Mouse (Mus musculus) MEL (cell line): ENCODE results near the gene Adam1b. TPM values are rescaled to one million over a fixed set of nuclear protein-coding genes. Genes with fewer than 3 reads are reported as not detected.

Experiments
- DNase-seq: peaks from one replicate; pipeline ENCODE4 v3.0.0; 2011; ENCODE audit warnings: low read depth, low spot score
- H3K27ac ChIP-seq: 2 replicates; pipeline ENCODE4 v1.5.1; 2012; ENCODE audit warnings: low read depth, mild to moderate bottlenecking, control low read depth, low read length, moderate library complexity; ENCODE audit not compliant: control insufficient read depth
- H3K27me3 ChIP-seq, 2 experiments: fragments of 150-350 bp in 1 of 2; sonication (generic) in 1 of 2; 2 replicates each; pipeline ENCODE4 v1.6.1; 2012; ENCODE audit warnings: low read length in 2 of 2, mild to moderate bottlenecking in 2 of 2, improper control_type of control experiment in 1 of 2, moderate library complexity in 1 of 2; ENCODE audit not compliant: insufficient read depth in 2 of 2, control insufficient read depth in 1 of 2
- H3K36me3 ChIP-seq, 2 experiments: 2 replicates each; pipeline ENCODE4 v1.6.1; 2012 to 2014; ENCODE audit warnings: low read length in 2 of 2, improper control_type of control experiment in 1 of 2, inconsistent platforms in 1 of 2, mild to moderate bottlenecking in 1 of 2; ENCODE audit not compliant: insufficient read depth in 2 of 2, control insufficient read depth in 1 of 2
- H3K4me1 ChIP-seq, 2 experiments: fragments of 150-350 bp in 1 of 2; sonication (generic) in 1 of 2; 2 replicates each; pipeline ENCODE4 v1.6.1; 2012; ENCODE audit warnings: low read length in 2 of 2, improper control_type of control experiment in 1 of 2, mild to moderate bottlenecking in 1 of 2; ENCODE audit not compliant: insufficient read depth in 2 of 2, control insufficient read depth in 1 of 2
- H3K4me3 ChIP-seq, 2 experiments: fragments of 150-350 bp in 1 of 2; sonication (generic) in 1 of 2; 2 replicates each; pipeline ENCODE4 v1.5.1; 2012; ENCODE audit warnings: low read depth in 2 of 2, low read length in 2 of 2, mild to moderate bottlenecking in 2 of 2, moderate library complexity in 2 of 2, control low read depth in 1 of 2, improper control_type of control experiment in 1 of 2; ENCODE audit not compliant: control insufficient read depth in 1 of 2, insufficient read depth in 1 of 2
- H3K79me2 ChIP-seq: 2 replicates; pipeline ENCODE4 v1.6.1; 2012; ENCODE audit warnings: mild to moderate bottlenecking, low read length, moderate library complexity; ENCODE audit not compliant: control insufficient read depth, poor library complexity, insufficient read depth
- H3K9ac ChIP-seq: 2 replicates; pipeline ENCODE4 v1.6.1; 2012; ENCODE audit warnings: low read depth, mild to moderate bottlenecking, control low read depth, low read length, moderate library complexity; ENCODE audit not compliant: control insufficient read depth, poor library complexity, severe bottlenecking
- H3K9me3 ChIP-seq: fragments of 150-350 bp; sonication (generic); replicated peaks from 2 replicates; pipeline ENCODE4 v1.6.1; 2012; ENCODE audit warnings: mild to moderate bottlenecking, low read length, improper control_type of control experiment, moderate library complexity; ENCODE audit not compliant: insufficient read depth
- CTCF ChIP-seq, 3 experiments: IDR thresholded peaks in 2 of 3; conservative IDR thresholded peaks in 1 of 3; 2 replicates each; pipeline ENCODE4 v1.5.1; 2011 to 2012; ENCODE audit warnings: low read length in 3 of 3, low read depth in 2 of 3, mild to moderate bottlenecking in 2 of 3, improper control_type of control experiment in 1 of 3, inconsistent platforms in 1 of 3, mixed read lengths in 1 of 3, moderate library complexity in 1 of 3; ENCODE audit not compliant: control insufficient read depth in 1 of 3, insufficient read depth in 1 of 3, poor library complexity in 1 of 3, severe bottlenecking in 1 of 3
- E2F4 ChIP-seq: IDR thresholded peaks from 2 replicates; pipeline ENCODE4 v1.6.1; 2011; ENCODE audit warnings: low read depth, low read length, improper control_type of control experiment, borderline replicate concordance
- ELF1 ChIP-seq: IDR thresholded peaks from 2 replicates; pipeline ENCODE4 v1.6.1; 2014; ENCODE audit warnings: low read depth, mild to moderate bottlenecking, inconsistent platforms, low read length, improper control_type of control experiment, moderate library complexity
- ETS1 ChIP-seq: IDR thresholded peaks from 2 replicates; pipeline ENCODE4 v1.6.1; 2012; ENCODE audit warnings: low read depth, mild to moderate bottlenecking, inconsistent platforms, low read length, improper control_type of control experiment, moderate library complexity
- HCFC1 ChIP-seq: IDR thresholded peaks from 2 replicates; pipeline ENCODE4 v1.6.1; 2012; ENCODE audit warnings: low read depth, mild to moderate bottlenecking, inconsistent platforms, low read length, improper control_type of control experiment, moderate library complexity
- JUND ChIP-seq: IDR thresholded peaks from 2 replicates; pipeline ENCODE4 v1.6.1; 2011; ENCODE audit warnings: low read depth, mild to moderate bottlenecking, improper control_type of control experiment, low read length
- KAT2A ChIP-seq: conservative IDR thresholded peaks from 2 replicates; pipeline ENCODE4 v1.6.1; 2012; ENCODE audit warnings: low read depth, low read length, improper control_type of control experiment, inconsistent platforms
- MAX ChIP-seq: IDR thresholded peaks from 2 replicates; pipeline ENCODE4 v1.6.1; 2011; ENCODE audit warnings: low read length, improper control_type of control experiment
- MYB ChIP-seq: IDR thresholded peaks from 2 replicates; pipeline ENCODE4 v1.6.1; 2011; ENCODE audit warnings: mild to moderate bottlenecking, low read depth, low read length, improper control_type of control experiment
- POLR2A ChIP-seq, 2 experiments: IDR thresholded peaks; 2 replicates each; pipeline ENCODE4 v1.6.1; 2011 to 2012; ENCODE audit warnings: low read length in 2 of 2, mild to moderate bottlenecking in 2 of 2, control low read depth in 1 of 2, improper control_type of control experiment in 1 of 2, low read depth in 1 of 2, moderate library complexity in 1 of 2; ENCODE audit not compliant: control insufficient read depth in 1 of 2, insufficient read depth in 1 of 2, poor library complexity in 1 of 2
- POLR2AphosphoS5 ChIP-seq: IDR thresholded peaks from 2 replicates; pipeline ENCODE4 v1.6.1; 2012; ENCODE audit warnings: low read depth, borderline replicate concordance, mild to moderate bottlenecking, inconsistent platforms, low read length, moderate library complexity, mixed read lengths
- RAD21 ChIP-seq: IDR thresholded peaks from 2 replicates; pipeline ENCODE4 v1.6.1; 2011; ENCODE audit warnings: mild to moderate bottlenecking, low read depth, low read length, improper control_type of control experiment
- RCOR1 ChIP-seq: IDR thresholded peaks from 2 replicates; pipeline ENCODE4 v1.6.1; 2012; ENCODE audit warnings: low read depth, mild to moderate bottlenecking, inconsistent platforms, low read length, improper control_type of control experiment
- SMC3 ChIP-seq: IDR thresholded peaks from 2 replicates; pipeline ENCODE4 v1.6.1; 2011; ENCODE audit warnings: low read depth, low read length, improper control_type of control experiment
- TBP ChIP-seq: IDR thresholded peaks from 2 replicates; pipeline ENCODE4 v1.8.0; 2011; ENCODE audit warnings: low read depth, low read length, improper control_type of control experiment
- ZMIZ1 ChIP-seq: IDR thresholded peaks from 2 replicates; pipeline ENCODE4 v1.6.1; 2012; ENCODE audit warnings: low read depth, mild to moderate bottlenecking, inconsistent platforms, low read length, improper control_type of control experiment, moderate library complexity
- ZNF384 ChIP-seq: IDR thresholded peaks from 2 replicates; pipeline ENCODE4 v1.6.1; 2012; ENCODE audit warnings: low read depth, mild to moderate bottlenecking, inconsistent platforms, low read length, improper control_type of control experiment
- polyA plus RNA-seq, 2 experiments: library from polyadenylated mRNA; stranded (reverse) in 1 of 2; unstranded in 1 of 2; fragments of >175 nt in 1 of 2; fragments of >200 nt in 1 of 2; gene quantifications; 2 replicates each; pipeline versions ENCODE4 v1.2.1 to v1.2.4; 2012; ENCODE audit warnings: low replicate concordance in 2 of 2, low read depth in 1 of 2; ENCODE audit not compliant: insufficient read length in 2 of 2, insufficient read depth in 1 of 2, missing spikeins in 1 of 2
- total RNA-seq: library from RNA; depleted of rRNA; stranded (reverse); fragments of 300-350 nt; gene quantifications from 2 replicates; pipeline ENCODE4 v1.2.3, GENCODE M21; 2012

Gene Adam1b
- total and polyA plus RNA-seq, 3 experiments: 0.06 TPM; not detected in 2

DNA sequence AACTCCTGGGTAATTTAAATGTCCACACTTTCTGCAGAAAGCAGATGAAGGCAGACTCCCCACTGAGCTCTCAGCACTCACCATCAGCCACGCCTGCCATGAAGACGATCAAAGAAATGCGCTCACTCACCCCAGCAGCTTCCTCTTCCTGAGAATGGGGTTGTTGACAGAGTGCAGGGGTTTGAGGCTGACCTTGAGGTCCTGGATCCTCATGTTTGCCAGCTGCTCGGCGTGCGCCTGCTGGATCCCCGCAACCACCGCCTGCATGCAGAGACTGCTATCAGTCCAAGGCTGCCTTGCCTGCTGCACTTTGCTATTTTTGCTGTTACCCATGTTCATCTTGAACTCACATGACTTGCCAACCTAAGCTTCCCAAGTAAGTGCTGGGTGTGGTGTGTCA lies 23.7 kb upstream of the Adam1b start:
- TF ChIP-seq E2F4 (no peak), JUND (no peak), MAX (no peak), POLR2AphosphoS5 (no peak), SMC3 (no peak), KAT2A (no peak), ETS1 (no peak), TBP (no peak), ZMIZ1 (no peak), HCFC1 (no peak), MYB (no peak), ZNF384 (no peak), RCOR1 (no peak), ELF1 (no peak), CTCF (IDR thresholded peaks at IDR 0.05 in 2 of 3, conservative IDR thresholded peaks at IDR 0.05 in 1 of 3; ENCODE audit: control insufficient read depth in 1 of 3, insufficient read depth in 1 of 3, low read depth in 2 of 3, low read length in 3 of 3, poor library complexity in 1 of 3, severe bottlenecking in 1 of 3) (no peak)
- TF ChIP-seq, all 39 proteins: peak for 0
- Histone ChIP-seq H3K4me3 (no peak overlapping the region), H3K9me3 (no peaks in the 10 kb centered on the region), H3K27me3 (no peaks in the 10 kb centered on the region), H3K27ac (no peak overlapping the region), H3K9ac (no peak overlapping the region), H3K4me1 (no peaks in the 10 kb centered on the region), H3K79me2 (no peaks in the 10 kb centered on the region), H3K36me3 (peaks cover 0 to 14% of the 10 kb centered on the region in 2 experiments; a peak in 2 of 4 replicates)
- no peak for DNase-seq

DNA sequence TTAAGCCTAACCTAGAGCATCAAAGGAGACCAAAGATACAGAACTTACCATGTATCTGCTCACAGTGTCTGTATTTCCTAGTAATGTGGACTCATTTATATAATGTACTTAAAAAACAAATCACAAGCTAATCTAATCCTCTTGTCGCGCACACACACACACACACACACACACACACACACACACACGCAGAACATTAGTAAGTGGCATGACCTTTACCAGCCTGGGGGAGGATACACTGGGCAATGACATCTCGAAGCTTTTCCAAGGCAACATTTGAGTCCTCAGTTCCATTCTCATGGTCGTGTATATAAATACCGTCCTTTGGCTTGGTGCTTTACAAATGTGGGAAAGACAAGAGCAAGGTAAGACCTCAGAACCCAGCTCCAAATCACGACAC lies 23.3 kb upstream of the Adam1b start:
- H3K27ac ChIP-seq: no peak overlapping the region
- no peaks in the 10 kb centered on the region for H3K79me2 ChIP-seq
- peaks cover 0 to 14% of the 10 kb centered on the region in 2 experiments; a peak in 2 of 4 replicates for H3K36me3 ChIP-seq
- H3K4me1 ChIP-seq: no peaks in the 10 kb centered on the region
- no peak overlapping the region for H3K4me3 ChIP-seq
- H3K27me3 ChIP-seq: no peaks in the 10 kb centered on the region
- DNase-seq: no peak
- H3K9ac ChIP-seq: no peak overlapping the region
- no peak for TF ChIP-seq POLR2A (IDR thresholded peaks at IDR 0.05; ENCODE audit: control insufficient read depth in 1 of 2, insufficient read depth in 1 of 2, low read depth in 1 of 2, low read length in 2 of 2, poor library complexity in 1 of 2)
- TF ChIP-seq MYB: no peak
- TF ChIP-seq RAD21: no peak
- TF ChIP-seq, all 39 proteins: peak for 0
- no peaks in the 10 kb centered on the region for H3K9me3 ChIP-seq
